ENCODE assay signal across 11 mouse cellular contexts in genomic region chr11:72485157-72485556, GRCm38 (mm10). TPM values are rescaled to one million over a fixed set of nuclear protein-coding genes. Genes with fewer than 3 reads are reported as not detected.
DNase-seq lines count a peak whose midpoint lies in the region; ATAC-seq lines count a peak whose summit lies in the region.
"Had no signal": no experiment of that assay in that cellular context is flagged by ENCODE, and none has a peak within 500 bp of the region (broad histone marks: within the 10 kb centered on the region; RNA-seq: fewer than 3 reads in every experiment).

No protein-coding gene starts in this region.

- peak; percentile 43 to 56 for DNase-seq in left cerebral cortex, postnatal 36 days (ENCODE audit: low spot score in 2 of 2)
- DNase-seq in left cerebral cortex, adult 11 months (ENCODE audit: low spot score) = no peak
- peak; percentile 42 for DNase-seq in right cerebral cortex, postnatal 14 days
- DNase-seq in gastrocnemius, postnatal 36 days = no peak
- DNase-seq: lung, embryonic 14.5 days had no signal

- H3K27me3 ChIP-seq in forebrain, embryonic 12.5 days = peaks cover 42% of the 10 kb centered on the region
- H3K27me3 ChIP-seq in hindbrain, embryonic 13.5 days = 0 out of 2 replicates have a peak, but pooled peaks cover 6% of the 10 kb centered on the region

- H3K9ac ChIP-seq in forebrain, embryonic 12.5 days = no peak overlapping the region
- H3K9ac ChIP-seq in hindbrain, embryonic 13.5 days = no peak overlapping the region
- H3K9ac ChIP-seq: lung, embryonic 14.5 days had no signal

- peaks cover 22% of the 10 kb centered on the region for H3K4me1 ChIP-seq in forebrain, embryonic 12.5 days
- peaks cover 64% of the 10 kb centered on the region for H3K4me1 ChIP-seq in hindbrain, embryonic 13.5 days (replicated peaks)

- 60% methylated on average over 5 of the region's 5 CpGs for WGBS in forebrain, embryonic 12.5 days
- 39% methylated on average over 5 of the region's 5 CpGs for WGBS in hindbrain, embryonic 13.5 days

- no peak for ATAC-seq in forebrain, embryonic 12.5 days (ENCODE audit: low FRiP score)
- no peak for ATAC-seq in hindbrain, embryonic 13.5 days (ENCODE audit: low FRiP score)
- ATAC-seq in activated CD4-positive, CD25-positive, alpha-beta regulatory T cell, adult 4 months = no peak
- ATAC-seq: intestine, embryonic 16.5 days had no signal

- no peak overlapping the region for H3K4me2 ChIP-seq in forebrain, embryonic 12.5 days
- no peak overlapping the region for H3K4me2 ChIP-seq in hindbrain, embryonic 13.5 days
- H3K4me2 ChIP-seq: lung, embryonic 14.5 days had no signal

- H3K9me3 ChIP-seq in forebrain, embryonic 12.5 days = no peaks in the 10 kb centered on the region
- no peaks in the 10 kb centered on the region for H3K9me3 ChIP-seq in hindbrain, embryonic 13.5 days

- H3K4me3 ChIP-seq in forebrain, embryonic 12.5 days (replicated peaks) = no peak overlapping the region
- H3K4me3 ChIP-seq in hindbrain, embryonic 13.5 days = no peak overlapping the region

- intact Hi-C loops in left cerebral cortex, postnatal 36 days (cut with DNase I) = loop anchor here (5.0 kb wide), 1 partner anchor 43 kb away; the partner anchor contains the start of gene Mybbp1a
- intact Hi-C loops in gastrocnemius, postnatal 36 days (cut with DNase I) = no loop called here

- no peaks in the 10 kb centered on the region for H3K36me3 ChIP-seq in forebrain, embryonic 12.5 days (replicated peaks)
- no peaks in the 10 kb centered on the region for H3K36me3 ChIP-seq in hindbrain, embryonic 13.5 days

- 0 out of 2 replicates have a peak overlapping the region, but pooled peaks have one; percentile 2 for H3K27ac ChIP-seq in forebrain, embryonic 12.5 days
- peak overlapping the region; percentile 46; the same call in 1 of the 2 replicates for H3K27ac ChIP-seq in hindbrain, embryonic 13.5 days

RNA-seq across cellular contexts. Expression of gene Spns2, which starts 4.5 kb away (rescaled TPM):
- total RNA-seq in left cerebral cortex, postnatal 36 days (2021) = 10 to 100 TPM; 53.6 to 69.9 TPM
- polyA plus RNA-seq in forebrain, embryonic 12.5 days (2016; fragmentation: Nextera tagmentation; extraction: Ambion mirVana) = 4.9 and 5.4 TPM in 2 replicates
- polyA plus RNA-seq in hindbrain, embryonic 13.5 days (2015; fragmentation: Nextera tagmentation; extraction: Ambion mirVana) = 8.4 and 9.7 TPM in 2 replicates
- not detected for polyA plus RNA-seq in activated CD4-positive, CD25-positive, alpha-beta regulatory T cell, adult 4 months (2017; shearing (Covaris generic))
- total RNA-seq in gastrocnemius, postnatal 36 days (2021) = 10 to 100 TPM; 21.3 to 25.1 TPM

RNA-seq across cellular contexts. Expression of gene Mybbp1a, which starts 44.0 kb away (rescaled TPM):
- total RNA-seq in left cerebral cortex, postnatal 36 days (2021) = 10 to 100 TPM; 42.8 to 50.2 TPM
- 158 and 160 TPM in 2 replicates for polyA plus RNA-seq in forebrain, embryonic 12.5 days (2016; fragmentation: Nextera tagmentation; extraction: Ambion mirVana)
- polyA plus RNA-seq in hindbrain, embryonic 13.5 days (2015; fragmentation: Nextera tagmentation; extraction: Ambion mirVana) = 74.5 and 79.9 TPM in 2 replicates
- 10 to 100 TPM; 55.5 to 77.9 TPM for polyA plus RNA-seq in activated CD4-positive, CD25-positive, alpha-beta regulatory T cell, adult 4 months (2017; shearing (Covaris generic))
- total RNA-seq in gastrocnemius, postnatal 36 days (2021) = 10 to 100 TPM; 48.6 to 58.9 TPM

RNA-seq across cellular contexts. Expression of gene Ggt6, which starts 49.8 kb away (rescaled TPM):
- under 1 TPM in 1 of 2 experiments, not detected in 1; 0.29 TPM for total RNA-seq in left cerebral cortex, postnatal 36 days (2021)
- polyA plus RNA-seq in forebrain, embryonic 12.5 days (2016; fragmentation: Nextera tagmentation; extraction: Ambion mirVana) = not detected in 2 replicates
- not detected in 2 replicates for polyA plus RNA-seq in hindbrain, embryonic 13.5 days (2015; fragmentation: Nextera tagmentation; extraction: Ambion mirVana)
- polyA plus RNA-seq in activated CD4-positive, CD25-positive, alpha-beta regulatory T cell, adult 4 months (2017; shearing (Covaris generic)) = not detected
- total RNA-seq in gastrocnemius, postnatal 36 days (2021) = 1 to 10 TPM in 1 of 2 experiments, under 1 TPM in 1; 0.28 to 1.0 TPM
- polyA plus RNA-seq: embryonic facial prominence, embryonic 11.5 days; heart, embryonic 14.5 days; lung, embryonic 14.5 days had no signal

Comparison
In these comparisons a context has a peak if more than half of its experiments do, and no peak if none do; other contexts are left out.
1. DNase-seq: peak in left cerebral cortex, postnatal 36 days (2 of 2) and right cerebral cortex, postnatal 14 days (single experiment); none in left cerebral cortex, adult 11 months (single experiment) and gastrocnemius, postnatal 36 days (0 of 2).